Mouse (Mus musculus) limb, embryonic 11.5 days (tissue): ENCODE data around the gene Ptprj. TPM values are rescaled to one million over a fixed set of nuclear protein-coding genes. Genes with fewer than 3 reads are reported as not detected.

ENCODE experiments used
- ATAC-seq: fragments of 200-750 bp; cut with Nextera tagmentation; 2 replicates; pipeline ENCODE4 v1.8.0; 2017; ENCODE audit warnings: low read depth; ENCODE audit not compliant: insufficient number of reproducible peaks, low FRiP score, low TSS enrichment
- DNase-seq: peaks from one replicate; pipeline ENCODE4 v3.0.0-alpha.2; 2015; ENCODE audit warnings: low spot score
- H3K27ac ChIP-seq: fragments of 300-500 bp; sonication (generic); replicated peaks from 2 replicates; pipeline ENCODE4 v1.5.1; 2014; ENCODE audit warnings: low read depth, mild to moderate bottlenecking, low read length
- H3K27me3 ChIP-seq: fragments of 300-500 bp; sonication (generic); 2 replicates; pipeline ENCODE4 v1.6.1; 2014; ENCODE audit warnings: mild to moderate bottlenecking, low read length, mixed read lengths; ENCODE audit not compliant: control insufficient read depth, insufficient read depth
- H3K36me3 ChIP-seq: fragments of 300-500 bp; sonication (generic); 2 replicates; pipeline ENCODE4 v1.6.1; 2014; ENCODE audit warnings: mild to moderate bottlenecking, low read length, moderate library complexity, mixed read lengths; ENCODE audit not compliant: control insufficient read depth, insufficient read depth
- H3K4me1 ChIP-seq: fragments of 300-500 bp; sonication (generic); 2 replicates; pipeline ENCODE4 v1.6.1; 2014; ENCODE audit warnings: low read length, mixed read lengths; ENCODE audit not compliant: control insufficient read depth, insufficient read depth
- H3K4me2 ChIP-seq: fragments of 300-500 bp; sonication (generic); 2 replicates; pipeline ENCODE4 v1.6.1; 2014; ENCODE audit warnings: low read depth, mild to moderate bottlenecking, moderate library complexity; ENCODE audit not compliant: severe bottlenecking
- H3K4me3 ChIP-seq: fragments of 300-500 bp; sonication (generic); 2 replicates; pipeline ENCODE4 v1.5.1; 2014; ENCODE audit warnings: low read depth, low read length
- H3K9ac ChIP-seq: fragments of 300-500 bp; sonication (generic); 2 replicates; pipeline ENCODE4 v1.6.1; 2014; ENCODE audit warnings: mild to moderate bottlenecking, low read length
- H3K9me3 ChIP-seq: fragments of 300-500 bp; sonication (generic); 2 replicates; pipeline ENCODE4 v1.6.1; 2016; ENCODE audit warnings: low read length; ENCODE audit not compliant: control insufficient read depth
- WGBS: fragments of 180-500 bp; shearing (Covaris S2); extraction: QIAGEN DNeasy Blood & Tissue Kit; methylation state at CpG from one replicate; pipeline ENCODE4 v1.1.7; 2014; 5-methylcytosine and 5-hydroxymethylcytosine counted together
- polyA plus RNA-seq: library from polyadenylated mRNA; unstranded; fragments of >200 nt; fragmentation: Nextera tagmentation; extraction: Ambion mirVana; gene quantifications from 2 replicates; pipeline ENCODE4 v1.2.1, GENCODE M21; 2014

Gene Ptprj
- polyA plus RNA-seq, 1 experiment from 2014 or later: 1.4 TPM

- H3K4me3 ChIP-seq: no peak overlapping the region
- H3K36me3 ChIP-seq: no peaks in the 10 kb centered on the region
- no peaks in the 10 kb centered on the region for H3K27me3 ChIP-seq
- DNase-seq (no peak), ATAC-seq (no peak)
- WGBS: 89% methylated on average over 12 of the region's 12 CpGs
- no peaks in the 10 kb centered on the region for H3K4me1 ChIP-seq
- 0 out of 2 replicates have a peak overlapping the region, but pooled peaks have one; percentile 12 for H3K9ac ChIP-seq
- no peaks in the 10 kb centered on the region for H3K9me3 ChIP-seq
- no peak overlapping the region for H3K27ac ChIP-seq
- H3K4me2 ChIP-seq: no peak overlapping the region
These were observed 20.7 kb downstream of the Ptprj start for GRCm38 (mm10) chr2:90559688-90560196.

DNA sequence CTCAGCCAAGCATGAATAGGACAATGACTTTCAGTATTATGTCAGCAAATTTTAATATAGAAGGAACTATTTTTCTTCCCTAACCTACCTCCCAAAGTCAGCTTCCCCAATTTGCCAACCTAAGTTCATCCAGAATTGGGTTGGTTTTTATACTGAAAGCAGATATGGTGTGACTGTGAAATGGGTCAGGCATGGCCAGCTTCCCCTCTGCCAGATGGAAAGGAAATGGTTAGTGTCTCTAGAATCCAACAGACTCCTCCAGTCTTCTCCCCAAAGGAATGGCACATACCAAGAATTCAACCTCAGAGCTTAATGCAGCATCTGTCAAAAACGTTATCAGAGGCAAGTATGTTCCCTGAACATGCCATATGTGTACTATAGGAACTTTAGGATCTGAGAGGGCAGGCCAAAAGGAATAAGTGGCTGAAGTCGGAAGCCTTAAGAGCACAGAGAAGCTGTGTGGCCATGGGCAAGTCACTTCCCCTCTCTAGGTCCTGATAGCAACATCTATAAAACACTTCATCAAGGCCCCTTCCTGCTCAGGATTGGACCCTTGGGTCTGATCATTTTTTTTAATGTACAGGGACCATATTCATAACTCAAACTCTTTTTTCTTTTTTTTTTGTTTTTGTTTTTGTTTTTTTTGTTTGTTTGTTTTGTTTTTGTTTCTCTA lies 21.3 kb downstream of the Ptprj start:
- no peak for ATAC-seq
- DNase-seq: no peak
- no peak overlapping the region for H3K9ac ChIP-seq

GRCm38 (mm10) chr2:90558361-90558760 lies 22.1 kb downstream of the Ptprj start:
- Histone ChIP-seq H3K4me2 (no peak overlapping the region), H3K4me1 (no peaks in the 10 kb centered on the region), H3K4me3 (no peak overlapping the region), H3K9ac (no peak overlapping the region), H3K36me3 (no peaks in the 10 kb centered on the region), H3K27ac (no peak overlapping the region), H3K27me3 (no peaks in the 10 kb centered on the region), H3K9me3 (no peaks in the 10 kb centered on the region)
- no peak for DNase-seq
- no peak for ATAC-seq
- WGBS: 85% methylated on average over 11 of the region's 11 CpGs

More for the DNA sequence above, 21.3 kb downstream of the Ptprj start:
- Histone ChIP-seq H3K36me3 (no peaks in the 10 kb centered on the region), H3K4me1 (no peaks in the 10 kb centered on the region), H3K9me3 (no peaks in the 10 kb centered on the region), H3K27ac (no peak overlapping the region), H3K4me2 (no peak overlapping the region), H3K4me3 (no peak overlapping the region), H3K27me3 (no peaks in the 10 kb centered on the region)
- 75% methylated on average over 2 of the region's 2 CpGs for WGBS

DNA sequence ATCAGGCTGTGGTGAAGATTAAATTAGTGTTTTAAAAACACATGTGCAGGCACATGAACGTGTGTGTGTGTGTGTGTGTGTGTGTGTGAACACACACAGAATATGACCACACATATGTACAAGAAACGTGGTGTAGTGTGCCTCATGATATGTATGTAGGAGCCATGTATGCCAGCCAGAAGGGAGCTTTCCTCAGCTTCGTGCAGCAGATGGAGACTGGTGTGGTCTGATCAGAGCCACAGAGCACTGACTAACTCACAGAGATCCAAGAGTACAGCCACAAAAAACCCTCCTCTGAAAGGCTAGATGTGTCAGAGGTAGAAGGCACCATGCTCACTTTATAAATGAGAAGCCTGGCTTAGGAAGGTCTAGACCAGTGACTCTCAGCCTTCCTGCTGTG lies 22.5 kb downstream of the Ptprj start:
- H3K4me3 ChIP-seq: no peak overlapping the region
- DNase-seq (no peak), ATAC-seq (no peak)
- no peaks in the 10 kb centered on the region for H3K4me1 ChIP-seq
- no peaks in the 10 kb centered on the region for H3K27me3 ChIP-seq
- no peaks in the 10 kb centered on the region for H3K9me3 ChIP-seq
- WGBS: 82% methylated on average over 3 of the region's 3 CpGs
- no peak overlapping the region for H3K27ac ChIP-seq
- H3K4me2 ChIP-seq: no peak overlapping the region
- no peak overlapping the region for H3K9ac ChIP-seq
- H3K36me3 ChIP-seq: no peaks in the 10 kb centered on the region

DNA sequence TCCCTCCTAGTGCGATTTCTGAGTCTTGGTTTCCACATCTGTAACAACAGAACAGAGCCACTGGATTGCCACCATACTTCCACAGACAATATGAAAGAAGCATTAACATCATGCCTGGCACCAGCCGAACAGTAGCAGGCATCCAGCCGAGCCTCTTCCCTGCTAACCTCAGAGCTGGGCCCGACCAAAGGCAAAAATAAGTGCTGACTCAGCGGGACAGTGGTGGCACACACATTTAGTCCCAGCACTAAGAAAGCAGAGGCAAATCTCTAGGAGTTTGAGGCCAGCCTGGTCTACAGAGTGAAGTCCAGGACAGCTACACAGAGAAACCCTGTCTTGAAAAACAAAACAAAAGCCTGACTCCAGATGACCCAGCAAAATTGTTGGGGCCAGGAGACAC lies 24.7 kb downstream of the Ptprj start:
- H3K27ac ChIP-seq: no peak overlapping the region
- no peaks in the 10 kb centered on the region for H3K9me3 ChIP-seq
- no peaks in the 10 kb centered on the region for H3K4me1 ChIP-seq
- WGBS: 84% methylated on average over 5 of the region's 5 CpGs
- DNase-seq (no peak), ATAC-seq (no peak)
- H3K27me3 ChIP-seq: no peaks in the 10 kb centered on the region
- H3K36me3 ChIP-seq: no peaks in the 10 kb centered on the region
- H3K4me2 ChIP-seq: no peak overlapping the region
- no peak overlapping the region; the same call in 1 of the 2 replicates for H3K9ac ChIP-seq
- H3K4me3 ChIP-seq: no peak overlapping the region

DNA sequence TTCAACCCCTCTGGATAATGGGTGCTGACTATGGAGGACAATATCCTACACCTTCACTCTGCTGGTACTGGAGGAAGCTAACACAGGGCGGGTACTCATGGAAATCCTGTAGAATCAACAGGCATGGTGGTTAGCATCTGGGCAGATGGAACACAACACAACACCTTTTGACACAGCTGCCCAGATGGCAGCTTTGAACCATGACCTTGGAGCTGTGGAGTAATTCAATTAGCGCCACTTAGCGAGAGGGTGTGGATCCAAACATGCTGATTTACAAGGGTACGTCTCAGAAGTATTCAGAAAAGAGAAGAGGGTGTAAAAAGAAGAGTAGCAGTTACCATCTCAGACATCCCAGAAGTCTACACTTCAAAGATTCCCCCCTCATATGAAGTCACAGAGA lies 25.6 kb downstream of the Ptprj start:
- WGBS: 55% methylated on average over 4 of the region's 4 CpGs
- ATAC-seq (no peak), DNase-seq (no peak)
- H3K27me3 ChIP-seq: no peaks in the 10 kb centered on the region
- H3K4me2 ChIP-seq: no peak overlapping the region
- H3K9ac ChIP-seq: no peak overlapping the region
- no peak overlapping the region for H3K27ac ChIP-seq
- no peak overlapping the region for H3K4me3 ChIP-seq
- no peaks in the 10 kb centered on the region for H3K9me3 ChIP-seq
- H3K36me3 ChIP-seq: no peaks in the 10 kb centered on the region
- H3K4me1 ChIP-seq: no peaks in the 10 kb centered on the region

DNA sequence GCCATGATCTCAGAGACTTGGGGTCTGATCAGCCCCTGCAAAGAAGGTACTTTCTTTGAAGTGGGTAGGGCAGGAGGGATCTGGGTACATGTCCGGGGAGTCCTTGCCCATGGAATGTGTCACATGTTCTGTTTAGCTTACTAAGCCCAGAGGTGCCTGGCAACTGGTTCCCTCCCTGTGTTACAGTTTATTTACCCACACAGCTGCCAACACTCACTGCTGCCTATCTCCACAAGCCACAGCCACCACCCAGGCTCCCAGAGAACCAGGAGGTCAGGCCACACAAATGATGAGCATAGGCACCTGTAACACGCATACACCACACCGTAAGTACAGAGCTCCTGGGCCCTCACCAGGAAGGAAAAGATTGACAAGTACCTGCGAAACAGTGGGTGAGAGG lies 26.6 kb downstream of the Ptprj start:
- no peak for DNase-seq
- ATAC-seq: no peak
- Histone ChIP-seq H3K9me3 (no peaks in the 10 kb centered on the region), H3K27ac (no peak overlapping the region), H3K4me1 (no peaks in the 10 kb centered on the region), H3K4me2 (no peak overlapping the region), H3K9ac (no peak overlapping the region), H3K27me3 (no peaks in the 10 kb centered on the region), H3K36me3 (no peaks in the 10 kb centered on the region), H3K4me3 (no peak overlapping the region)
- 83% methylated on average over 4 of the region's 4 CpGs for WGBS

DNA sequence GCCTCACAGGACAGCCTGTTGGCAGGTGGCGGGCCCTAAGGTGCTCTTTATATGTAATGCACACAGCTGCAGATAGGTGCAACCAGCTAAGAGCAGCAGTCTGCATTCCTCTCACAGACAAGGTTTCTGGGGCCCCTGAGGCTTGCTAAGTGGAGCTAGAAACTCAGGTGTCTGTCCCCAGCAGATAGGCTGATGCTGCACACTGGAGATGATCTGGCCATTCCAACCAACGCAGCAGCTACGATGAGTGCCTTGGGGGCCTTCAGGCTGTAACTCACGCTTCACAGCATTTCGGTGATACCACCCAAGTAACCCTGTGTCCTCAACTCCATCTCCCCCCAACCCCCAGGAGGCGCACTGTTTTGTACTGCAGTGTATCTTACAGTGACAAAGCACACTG lies 29.8 kb downstream of the Ptprj start:
- Histone ChIP-seq H3K36me3 (no peaks in the 10 kb centered on the region), H3K4me1 (no peaks in the 10 kb centered on the region), H3K4me2 (no peak overlapping the region), H3K9me3 (no peaks in the 10 kb centered on the region), H3K27ac (no peak overlapping the region), H3K27me3 (no peaks in the 10 kb centered on the region), H3K9ac (no peak overlapping the region), H3K4me3 (no peak overlapping the region)
- DNase-seq: no peak
- no peak for ATAC-seq
- 89% methylated on average over 6 of the region's 6 CpGs for WGBS

DNA sequence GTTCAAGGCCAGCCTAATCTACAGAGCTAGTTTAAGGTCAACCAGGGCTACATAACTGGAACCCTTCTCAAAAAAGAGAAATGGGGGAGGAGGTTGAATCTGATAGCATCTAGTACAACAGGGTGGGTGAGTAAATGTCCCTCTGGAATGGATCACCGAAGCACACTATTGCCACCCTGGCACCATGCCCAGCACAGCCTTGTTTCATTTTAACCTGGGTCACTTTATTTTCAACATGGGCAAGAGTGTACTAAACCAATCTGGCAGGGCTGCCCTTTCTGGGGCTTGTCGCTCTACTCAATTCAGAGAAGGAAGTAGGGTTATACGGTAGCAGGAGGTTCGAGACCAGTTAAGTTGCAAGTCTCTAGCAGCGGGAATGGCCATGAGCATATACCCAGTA lies 31.9 kb downstream of the Ptprj start:
- Histone ChIP-seq H3K36me3 (no peaks in the 10 kb centered on the region), H3K9ac (no peak overlapping the region), H3K4me2 (no peak overlapping the region), H3K27me3 (no peaks in the 10 kb centered on the region), H3K4me1 (no peaks in the 10 kb centered on the region), H3K4me3 (no peak overlapping the region), H3K27ac (no peak overlapping the region), H3K9me3 (no peaks in the 10 kb centered on the region)
- DNase-seq (no peak), ATAC-seq (no peak)
- 95% methylated on average over 5 of the region's 5 CpGs for WGBS
